Mouse (Mus musculus): Measurements from ENCODE around the gene Unc5b. TPM values are rescaled to one million over a fixed set of nuclear protein-coding genes. Genes with fewer than 3 reads are reported as not detected.

The Unc5b gene
- total RNA-seq (2023), result not detected in 4 replicates

DNA sequence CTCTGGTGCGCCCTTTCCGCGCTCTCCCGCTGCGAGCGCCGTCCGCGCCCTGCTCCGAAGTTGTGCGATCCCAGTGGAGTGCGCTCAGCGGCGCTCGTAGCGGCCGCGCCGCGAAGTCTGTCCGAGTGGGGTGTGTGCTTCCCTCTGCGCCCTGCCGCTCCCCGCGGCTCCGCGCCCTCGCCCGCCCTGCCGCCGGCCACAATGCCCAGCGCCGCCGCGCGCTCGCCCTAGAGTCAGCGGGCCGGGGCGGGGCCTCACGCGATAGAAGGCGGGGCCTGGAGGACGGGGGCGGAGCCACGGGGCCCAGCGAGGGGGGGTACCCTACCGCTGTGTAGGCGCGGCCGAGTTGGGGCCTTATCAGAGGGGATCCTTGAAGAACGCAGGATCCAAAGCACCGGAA, at the start of gene Unc5b:
TSS of gene Unc5b (minus strand) at position 203 of the 400 bp plus-strand sequence.

DNA sequence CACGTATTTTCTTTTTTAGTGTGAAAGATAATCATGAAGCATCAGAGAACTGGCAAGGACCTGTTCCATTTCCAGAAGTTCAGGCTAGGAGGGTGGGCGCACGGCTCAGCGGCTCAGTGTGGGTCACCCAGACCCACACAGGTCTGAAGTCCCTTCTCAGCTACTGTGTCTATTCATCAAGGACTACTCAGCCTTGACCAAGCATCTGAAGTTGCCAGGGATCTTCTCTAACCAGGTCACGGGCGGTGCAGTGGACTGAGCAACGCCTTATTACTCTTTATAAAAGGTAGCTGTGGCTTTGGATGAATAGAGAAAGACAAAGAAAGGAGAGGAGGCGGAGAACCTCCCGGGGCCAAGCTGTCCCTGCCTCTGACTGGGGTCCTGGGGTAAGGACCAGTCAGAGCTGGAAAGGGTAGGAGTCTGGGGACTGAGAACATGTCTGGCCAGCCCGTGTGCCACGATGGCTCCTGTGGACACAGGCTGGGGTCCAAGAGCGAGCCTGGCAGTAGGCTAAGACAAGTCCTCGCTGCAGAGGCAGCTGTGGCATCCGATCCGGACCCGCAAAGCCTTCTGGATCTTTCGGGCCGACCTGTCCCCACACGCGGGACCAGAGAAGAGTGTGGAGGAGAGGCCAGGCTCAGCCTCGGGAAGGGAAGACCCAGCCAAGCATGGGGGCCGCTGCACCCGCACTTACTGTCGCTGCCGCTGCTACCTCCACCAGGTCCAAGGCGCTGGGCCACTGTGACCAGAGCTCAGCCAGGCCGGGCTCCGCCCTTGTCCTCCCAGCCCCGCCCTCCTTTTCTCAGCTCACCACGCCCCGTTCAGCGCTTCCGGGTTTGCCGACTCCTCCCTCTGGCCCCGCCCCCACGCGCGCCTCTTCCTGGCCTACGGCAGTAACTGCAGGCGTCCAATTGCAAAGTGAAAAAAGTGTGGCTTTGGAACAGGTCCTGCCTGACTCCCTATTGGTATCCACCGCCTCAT, 79.1 kb downstream of the Unc5b start, which contains the start of gene Slc29a3:
TSS of gene Slc29a3 (minus strand) at position 755 of the 981 bp plus-strand sequence.

Other genes with a start within 250 kb of the Unc5b start
- gene Cdh23, start 135.1 kb downstream of the Unc5b start, total RNA-seq (2023), result 0.81 to 1.7 TPM in 2 of 4 replicates, not detected in the others
- gene Slc29a3, start 78.8 kb downstream of the Unc5b start, total RNA-seq (2023), result 22.6 to 26.7 TPM (median 24.7 TPM) in 4 replicates